Mouse (Mus musculus) erythroblast, embryonic 14.5 days (primary cell): ENCODE results near the gene Micu1. TPM values are rescaled to one million over a fixed set of nuclear protein-coding genes. Genes with fewer than 3 reads are reported as not detected.
"Not testable (repeated sequence)": the region's sequence is repeated elsewhere in the genome, so short reads cannot be mapped to it uniquely, and the experiment has no call there.

ENCODE experiments used
- H3K27me3 ChIP-seq: 2 replicates; pipeline ENCODE4 v1.6.1; 2012; ENCODE audit warnings: inconsistent platforms; ENCODE audit not compliant: control insufficient read depth
- H3K36me3 ChIP-seq: 2 replicates; pipeline ENCODE4 v1.6.1; 2012; ENCODE audit warnings: mild to moderate bottlenecking, inconsistent platforms; ENCODE audit not compliant: control insufficient read depth
- H3K4me1 ChIP-seq: 2 replicates; pipeline ENCODE4 v1.6.1; 2012; ENCODE audit warnings: inconsistent platforms; ENCODE audit not compliant: control insufficient read depth
- H3K4me3 ChIP-seq: replicated peaks from 2 replicates; pipeline ENCODE3; 2012; ENCODE audit warnings: moderate library complexity, mild to moderate bottlenecking, inconsistent platforms
- H3K9me3 ChIP-seq: 2 replicates; pipeline ENCODE4 v1.6.1; 2012; ENCODE audit warnings: low read length, inconsistent platforms, mixed read lengths; ENCODE audit not compliant: control insufficient read depth
- GATA1 ChIP-seq: IDR thresholded peaks from 2 replicates; pipeline ENCODE4 v1.6.1; 2012; ENCODE audit warnings: low read length, inconsistent platforms, mixed read lengths
- TAL1 ChIP-seq: IDR thresholded peaks from 3 replicates; pipeline ENCODE4 v1.6.1; 2012; ENCODE audit warnings: low read length, inconsistent platforms, mixed read lengths
- polyA plus RNA-seq: library from polyadenylated mRNA; stranded (reverse); fragments of >175 nt; gene quantifications from 2 replicates; pipeline ENCODE4 v1.2.3, GENCODE M21; 2012

The Micu1 gene
- polyA plus RNA-seq, 1 experiment: 7.5 TPM

DNA sequence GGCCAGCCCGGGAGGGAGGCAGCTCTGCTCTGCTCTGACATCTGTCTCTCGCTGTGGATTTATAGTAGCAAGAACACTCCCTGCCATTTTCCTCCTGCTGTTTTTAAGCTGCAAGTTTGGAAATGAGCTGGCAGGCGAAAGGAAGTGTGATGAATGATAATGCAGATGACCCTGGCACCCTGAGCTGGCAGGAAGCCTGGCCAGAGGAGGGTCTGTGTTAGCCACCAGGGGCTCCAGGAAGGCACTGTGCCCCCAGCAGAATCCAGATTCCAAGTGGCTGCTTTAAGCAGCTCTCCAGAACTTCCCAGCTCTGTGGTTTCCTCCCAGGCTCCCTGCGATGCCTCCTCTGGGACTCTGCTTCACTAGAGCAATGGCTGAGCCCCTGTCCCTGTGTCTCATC lies 161.3 kb downstream of the Micu1 start:
- TF ChIP-seq GATA1 (no peak), TAL1 (no peak)
- H3K36me3 ChIP-seq: peaks cover 31% of the 10 kb centered on the region
- peaks cover 13% of the 10 kb centered on the region for H3K4me1 ChIP-seq

GRCm38 (mm10) chr10:59864232-59864875 lies 162.1 kb downstream of the Micu1 start:
- no peaks in the 10 kb centered on the region for H3K27me3 ChIP-seq
- H3K9me3 ChIP-seq: no peaks in the 10 kb centered on the region
- no peak overlapping the region for H3K4me3 ChIP-seq
- peaks cover 31% of the 10 kb centered on the region for H3K36me3 ChIP-seq
- H3K4me1 ChIP-seq: peaks cover 17% of the 10 kb centered on the region
- TF ChIP-seq TAL1 (no peak), GATA1 (no peak)

More for the DNA sequence above, 161.3 kb downstream of the Micu1 start:
- no peak overlapping the region for H3K4me3 ChIP-seq
- H3K27me3 ChIP-seq: no peaks in the 10 kb centered on the region
- no peaks in the 10 kb centered on the region for H3K9me3 ChIP-seq

- Histone ChIP-seq H3K9me3 (peaks cover 4% of the 10 kb centered on the region), H3K36me3 (peaks cover 36% of the 10 kb centered on the region), H3K27me3 (no peaks in the 10 kb centered on the region), H3K4me1 (peaks cover 23% of the 10 kb centered on the region), H3K4me3 (no peak overlapping the region)
- TF ChIP-seq GATA1 (no peak), TAL1 (no peak)
Measured at GRCm38 (mm10) chr10:59864884-59865726, 162.8 kb downstream of the Micu1 start.

GRCm38 (mm10) chr10:59868266-59868665 lies 166.0 kb downstream of the Micu1 start:
- peaks cover 31% of the 10 kb centered on the region for H3K9me3 ChIP-seq
- no peak overlapping the region for H3K4me3 ChIP-seq
- no peaks in the 10 kb centered on the region for H3K27me3 ChIP-seq
- TF ChIP-seq TAL1 (no peak), GATA1 (no peak)
- peaks cover 49% of the 10 kb centered on the region for H3K36me3 ChIP-seq
- peaks cover 38% of the 10 kb centered on the region for H3K4me1 ChIP-seq

DNA sequence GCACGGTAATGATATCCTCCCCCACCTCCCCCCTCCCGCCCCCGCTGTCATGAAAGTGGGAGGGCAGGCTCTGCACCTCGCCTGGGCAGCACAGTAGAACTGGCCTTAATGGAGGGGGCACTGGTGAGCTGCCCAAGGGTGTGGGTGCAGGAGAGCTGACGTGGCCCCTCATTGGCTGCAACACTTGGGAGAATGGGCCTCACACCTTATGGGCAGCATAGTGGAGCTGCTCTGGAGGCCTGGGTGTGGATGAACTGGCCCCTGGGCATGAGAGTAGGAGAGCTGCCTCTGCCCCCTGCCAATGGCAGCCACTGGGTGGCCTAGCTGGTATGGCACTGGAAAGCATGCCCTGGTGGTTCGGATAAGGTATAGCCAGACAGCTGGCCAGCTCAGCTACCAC lies 167.8 kb downstream of the Micu1 start:
- H3K4me3 ChIP-seq: no peak overlapping the region
- H3K36me3 ChIP-seq: peaks cover 48% of the 10 kb centered on the region
- TF ChIP-seq TAL1: no peak
- TF ChIP-seq GATA1: no peak
- no peaks in the 10 kb centered on the region for H3K27me3 ChIP-seq
- H3K9me3 ChIP-seq: peaks cover 32% of the 10 kb centered on the region
- H3K4me1 ChIP-seq: peaks cover 52% of the 10 kb centered on the region

DNA sequence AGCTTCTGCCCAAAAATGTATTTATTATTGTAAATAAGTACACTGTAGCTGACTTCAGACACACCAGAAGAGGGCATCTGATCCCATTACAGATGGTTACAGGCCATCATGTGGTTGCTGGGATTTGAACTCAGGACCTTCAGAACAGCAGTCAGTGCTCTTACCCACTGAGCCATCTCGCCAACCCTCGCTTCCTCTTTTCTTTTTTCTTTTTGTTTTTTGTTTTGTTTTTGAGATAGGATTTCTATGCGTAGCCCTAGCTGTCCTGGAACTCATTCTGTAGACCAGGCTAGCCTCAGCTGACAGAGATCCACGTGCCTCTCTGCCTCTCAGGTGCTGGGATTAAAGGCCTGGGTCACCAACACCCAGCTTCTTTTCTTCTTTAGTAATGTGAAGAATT lies 170.4 kb downstream of the Micu1 start:
- Histone ChIP-seq H3K9me3 (peaks cover 34% of the 10 kb centered on the region), H3K4me1 (peaks cover 69% of the 10 kb centered on the region), H3K36me3 (peaks cover 57% of the 10 kb centered on the region), H3K4me3 (peak overlapping the region; percentile 71)
- not testable (repeated sequence) for H3K27me3 ChIP-seq

GRCm38 (mm10) chr10:59873206-59873605 lies 170.9 kb downstream of the Micu1 start:
- H3K9me3 ChIP-seq: peaks cover 34% of the 10 kb centered on the region
- no peak for TF ChIP-seq TAL1
- TF ChIP-seq GATA1: peak; percentile 62
- H3K4me3 ChIP-seq: peak overlapping the region; percentile 71
- H3K4me1 ChIP-seq: peaks cover 75% of the 10 kb centered on the region
- peaks cover 61% of the 10 kb centered on the region for H3K36me3 ChIP-seq
- H3K27me3 ChIP-seq: no peaks in the 10 kb centered on the region

DNA sequence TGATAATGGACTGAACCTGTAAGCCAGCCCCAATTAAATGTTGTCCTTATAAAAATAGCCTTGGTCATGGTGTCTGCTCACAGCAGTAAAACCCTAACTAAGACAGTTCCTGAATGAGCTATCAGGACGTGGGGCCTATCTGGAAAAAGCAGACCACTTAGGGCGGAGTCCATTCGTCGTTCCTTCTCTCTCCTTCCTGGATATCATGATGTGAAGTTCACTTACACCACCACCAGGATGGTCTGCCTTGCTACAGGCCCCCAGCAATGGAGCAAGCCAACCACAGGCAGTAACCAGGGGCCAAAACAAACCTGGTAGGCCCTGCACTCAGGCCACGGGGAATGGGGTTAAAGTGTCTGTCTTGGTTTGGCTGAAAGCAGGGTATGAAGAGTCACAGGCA lies 171.3 kb downstream of the Micu1 start:
- TF ChIP-seq GATA1 (no peak; the same call in 1 of the 2 replicates), TAL1 (peak; percentile 74)
- H3K27me3 ChIP-seq: no peaks in the 10 kb centered on the region
- peaks cover 76% of the 10 kb centered on the region for H3K4me1 ChIP-seq
- H3K4me3 ChIP-seq: peak overlapping the region; percentile 71
- H3K9me3 ChIP-seq: peaks cover 34% of the 10 kb centered on the region
- H3K36me3 ChIP-seq: peaks cover 61% of the 10 kb centered on the region

- Histone ChIP-seq H3K36me3 (peaks cover 53% of the 10 kb centered on the region), H3K9me3 (peaks cover 27% of the 10 kb centered on the region), H3K4me3 (peak overlapping the region; percentile 71), H3K4me1 (peaks cover 69% of the 10 kb centered on the region), H3K27me3 (no peaks in the 10 kb centered on the region)
- TF ChIP-seq TAL1 (peak; percentile 82), GATA1 (peak; percentile 85)
Measured at GRCm38 (mm10) chr10:59875396-59875795, 173.1 kb downstream of the Micu1 start.

GRCm38 (mm10) chr10:59876698-59877097 lies 174.4 kb downstream of the Micu1 start:
- H3K9me3 ChIP-seq: peaks cover 14% of the 10 kb centered on the region
- H3K27me3 ChIP-seq, H3K4me3 ChIP-seq: not testable (repeated sequence)
- H3K36me3 ChIP-seq: peaks cover 55% of the 10 kb centered on the region
- H3K4me1 ChIP-seq: peaks cover 80% of the 10 kb centered on the region
